Mouse (Mus musculus) embryonic facial prominence, embryonic 13.5 days (tissue): ENCODE measurements around the gene Gm10964. TPM values are rescaled to one million over a fixed set of nuclear protein-coding genes. Genes with fewer than 3 reads are reported as not detected.
A peak's percentile ranks its signal among the peaks of the same experiment; 100 is the strongest.
"Not testable (repeated sequence)": the region's sequence is repeated elsewhere in the genome, so short reads cannot be mapped to it uniquely, and the experiment has no call there.

Experiments used
- ATAC-seq: fragments of 200-750 bp; cut with Nextera tagmentation; 2 replicates; pipeline ENCODE4 v1.8.0; 2017; ENCODE audit warnings: low read depth; ENCODE audit not compliant: insufficient number of reproducible peaks, insufficient read depth, low FRiP score, low TSS enrichment
- H3K27ac ChIP-seq: fragments of 300-500 bp; sonication (generic); 2 replicates; pipeline ENCODE4 v1.5.1; 2015; ENCODE audit warnings: moderate library complexity, mild to moderate bottlenecking, inconsistent platforms
- H3K27me3 ChIP-seq: fragments of 300-500 bp; sonication (generic); 2 replicates; pipeline ENCODE4 v1.6.1; 2015; ENCODE audit warnings: mild to moderate bottlenecking, inconsistent platforms
- H3K36me3 ChIP-seq: fragments of 300-500 bp; sonication (generic); 2 replicates; pipeline ENCODE4 v1.6.1; 2015; ENCODE audit warnings: mild to moderate bottlenecking, inconsistent platforms
- H3K4me1 ChIP-seq: fragments of 300-500 bp; sonication (generic); 2 replicates; pipeline ENCODE4 v1.6.1; 2015; ENCODE audit warnings: inconsistent platforms
- H3K4me2 ChIP-seq: fragments of 300-500 bp; sonication (generic); 2 replicates; pipeline ENCODE4 v1.6.1; 2015; ENCODE audit warnings: moderate library complexity, mild to moderate bottlenecking, inconsistent platforms
- H3K4me3 ChIP-seq: fragments of 300-500 bp; sonication (generic); 2 replicates; pipeline ENCODE4 v1.5.1; 2015; ENCODE audit warnings: mild to moderate bottlenecking, inconsistent platforms
- H3K9ac ChIP-seq: fragments of 300-500 bp; sonication (generic); 2 replicates; pipeline ENCODE4 v1.6.1; 2015; ENCODE audit warnings: mild to moderate bottlenecking, inconsistent platforms
- H3K9me3 ChIP-seq: fragments of 300-500 bp; sonication (generic); 2 replicates; pipeline ENCODE4 v1.6.1; 2016; ENCODE audit warnings: inconsistent platforms
- WGBS: fragments of 180-500 bp; shearing (Covaris S2); methylation state at CpG from one replicate; pipeline ENCODE4 v1.1.7; 2015; ENCODE audit warnings: mixed read lengths; 5-methylcytosine and 5-hydroxymethylcytosine counted together
- polyA plus RNA-seq: library from polyadenylated mRNA; unstranded; fragments of >200 nt; fragmentation: Nextera tagmentation; extraction: Ambion mirVana; gene quantifications from 2 replicates; pipeline ENCODE4 v1.2.1, GENCODE M21; 2015

Gene Gm10964
- polyA plus RNA-seq, 1 experiment from 2014 or later: not detected

DNA sequence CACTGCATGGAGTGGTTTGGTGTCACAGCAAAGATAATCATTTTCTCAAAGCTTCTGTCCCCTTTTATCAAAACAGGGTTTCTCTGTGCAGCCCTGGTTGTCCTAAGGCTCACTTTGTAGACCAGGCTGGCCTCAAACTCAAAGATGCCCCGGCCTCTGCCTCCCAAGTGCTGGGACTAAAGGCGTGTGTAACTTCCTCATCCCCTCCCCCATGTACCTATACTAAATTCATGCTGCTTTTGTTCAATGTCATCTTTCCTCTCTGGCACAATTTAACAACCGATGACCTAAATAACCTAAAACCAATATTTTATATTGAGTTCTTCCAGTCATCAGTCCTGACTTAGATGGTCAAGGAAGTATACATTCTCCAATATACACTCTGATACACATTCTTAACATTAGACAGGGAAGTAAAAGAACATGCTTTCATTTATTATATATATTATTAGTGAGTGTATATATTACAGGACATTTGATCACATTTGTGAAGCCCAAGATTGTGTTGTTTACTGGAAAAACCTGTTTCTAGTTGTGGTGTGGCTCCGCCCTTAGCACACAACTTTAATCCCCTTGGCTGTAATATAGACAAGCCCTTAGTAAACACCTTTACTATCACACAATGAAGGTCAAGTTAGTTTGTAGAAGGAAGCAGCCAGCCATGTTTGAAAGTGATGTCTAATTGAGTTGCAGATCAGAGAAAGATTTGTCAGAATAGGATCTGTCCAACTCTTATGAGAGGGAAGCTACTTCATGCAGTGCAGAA lies 43.9 kb downstream of the Gm10964 start:
- no peak overlapping the region for H3K9ac ChIP-seq

DNA sequence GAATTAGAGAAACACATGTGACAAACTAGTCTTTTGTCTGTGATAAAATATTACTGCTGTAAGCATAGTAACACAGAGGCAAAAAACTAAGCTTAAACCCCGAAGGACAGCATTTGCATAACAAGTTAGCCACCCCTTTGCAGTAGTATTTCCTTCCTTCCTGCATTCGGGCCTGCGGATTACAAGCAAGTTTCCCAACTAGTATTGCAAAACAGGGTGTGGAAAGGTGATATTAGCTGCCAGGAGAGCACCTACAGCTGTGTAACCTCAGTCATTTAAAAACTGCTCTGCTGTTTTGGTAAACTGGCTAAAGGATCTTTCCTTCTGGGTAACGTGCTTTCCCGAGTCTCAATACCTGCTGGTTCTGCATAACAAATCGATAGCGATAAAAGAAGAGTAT lies 48.1 kb downstream of the Gm10964 start:
- Histone ChIP-seq H3K27ac (0 out of 2 replicates have a peak overlapping the region, but pooled peaks have one; percentile 28), H3K9me3 (no peaks in the 10 kb centered on the region), H3K4me3 (no peak overlapping the region), H3K9ac (no peak overlapping the region), H3K4me1 (peaks cover 33% of the 10 kb centered on the region), H3K27me3 (no peaks in the 10 kb centered on the region), H3K36me3 (no peaks in the 10 kb centered on the region), H3K4me2 (no peak overlapping the region)
- 68% methylated on average over 7 of the region's 7 CpGs for whole genome bisulfite sequencing
- no peak for ATAC-seq

More for the DNA sequence above, 43.9 kb downstream of the Gm10964 start:
- no peak for ATAC-seq
- 81% methylated on average over 4 of the region's 4 CpGs for WGBS
- Histone ChIP-seq H3K4me3 (no peak overlapping the region), H3K27ac (no peak overlapping the region), H3K9me3 (no peaks in the 10 kb centered on the region), H3K36me3 (peaks cover 4% of the 10 kb centered on the region; the same call in 1 of the 2 replicates), H3K4me1 (peaks cover 13% of the 10 kb centered on the region), H3K27me3 (no peaks in the 10 kb centered on the region), H3K4me2 (no peak overlapping the region)

DNA sequence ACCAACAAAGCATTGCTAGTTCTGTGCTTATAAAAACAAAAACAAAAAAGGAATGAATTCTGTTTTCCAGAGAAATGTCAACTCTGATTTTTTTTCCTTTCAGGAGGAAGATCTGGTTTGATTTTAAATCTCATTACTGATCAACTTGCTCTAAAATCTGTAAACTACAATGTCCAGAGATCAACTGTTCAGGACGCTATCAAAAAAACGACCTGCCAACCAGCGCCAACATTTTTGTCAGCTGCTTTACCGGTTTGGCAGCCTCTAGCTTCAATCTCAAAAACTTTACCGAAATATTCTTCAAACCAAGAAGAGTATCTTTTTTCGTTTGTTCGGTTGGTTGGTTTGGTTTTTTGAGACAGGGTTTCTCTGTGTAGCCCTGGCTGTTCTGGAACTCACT lies 49.9 kb downstream of the Gm10964 start:
- Histone ChIP-seq H3K4me2 (peak overlapping the region; percentile 72), H3K4me3 (peak overlapping the region; percentile 94), H3K27me3 (no peaks in the 10 kb centered on the region), H3K9me3 (no peaks in the 10 kb centered on the region), H3K4me1 (peaks cover 26% of the 10 kb centered on the region), H3K27ac (no peak overlapping the region), H3K36me3 (no peaks in the 10 kb centered on the region), H3K9ac (no peak overlapping the region)
- WGBS: 67% methylated on average over 7 of the region's 7 CpGs
- ATAC-seq: no peak

DNA sequence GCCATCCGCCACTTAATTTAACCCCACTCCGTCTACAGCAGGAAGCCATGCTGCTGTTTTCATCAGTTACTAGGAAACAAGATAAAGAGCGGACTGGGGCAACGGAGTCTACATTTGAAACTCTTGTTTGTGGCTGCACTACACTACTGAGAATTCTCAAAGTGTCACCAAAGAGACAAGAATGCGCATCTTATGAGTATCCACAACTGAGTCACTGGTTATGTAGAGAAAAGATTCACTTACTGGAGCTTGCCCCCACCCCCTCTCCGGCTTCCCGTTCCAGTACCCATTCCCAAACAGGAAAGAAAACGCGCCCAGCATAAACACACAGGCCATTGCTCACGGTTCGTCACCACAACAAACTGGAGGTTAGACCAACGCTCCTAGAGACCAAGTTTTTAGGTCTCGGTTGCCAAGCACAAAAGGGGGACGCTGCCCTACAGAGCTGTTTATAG lies 50.8 kb downstream of the Gm10964 start:
- Histone ChIP-seq H3K9ac (peak overlapping the region; percentile 96), H3K4me2 (peak overlapping the region; percentile 72), H3K27me3 (no peaks in the 10 kb centered on the region), H3K4me1 (peaks cover 26% of the 10 kb centered on the region), H3K9me3 (no peaks in the 10 kb centered on the region), H3K4me3 (peak overlapping the region; percentile 94), H3K27ac (peak overlapping the region; percentile 89), H3K36me3 (no peaks in the 10 kb centered on the region)
- no peak for ATAC-seq
- 3% methylated on average over 14 of the region's 14 CpGs for WGBS

DNA sequence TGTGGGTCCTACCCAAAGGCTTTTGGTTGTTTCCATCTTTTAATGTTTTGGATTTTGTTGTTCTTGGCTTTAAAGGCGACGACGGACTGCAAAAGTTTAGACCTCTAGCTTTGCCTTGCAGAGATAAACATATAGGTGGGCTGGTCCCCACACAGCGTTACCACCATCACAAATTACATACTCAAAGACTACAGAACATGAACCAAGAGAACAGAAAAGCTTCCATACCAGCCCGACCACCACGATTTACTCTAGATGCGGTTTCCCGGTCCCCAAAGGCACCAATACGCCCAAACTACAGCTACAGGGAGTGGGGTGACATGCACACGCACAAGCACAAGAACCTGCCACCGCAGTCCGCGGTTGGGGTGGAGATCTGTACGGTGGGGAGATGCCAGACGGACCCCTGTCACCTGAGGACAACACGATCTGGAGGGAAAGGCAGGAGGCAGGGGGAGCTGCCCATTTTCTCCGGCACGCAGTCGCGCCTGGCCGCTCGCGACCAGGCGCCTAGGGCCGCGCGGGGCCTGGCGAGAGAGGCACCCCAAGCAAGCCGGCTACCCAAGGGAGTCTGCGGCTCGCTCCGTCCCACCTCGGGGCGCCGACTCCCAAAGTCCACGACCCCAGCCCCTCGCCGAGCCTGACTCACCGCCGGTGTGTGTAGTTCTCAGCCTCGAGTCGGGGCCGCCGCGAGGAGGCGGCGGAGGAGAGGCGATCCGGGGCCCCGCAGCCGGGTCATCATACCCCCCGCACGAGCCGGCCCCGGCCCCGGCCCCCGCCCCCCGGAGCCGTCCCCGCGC lies 51.4 kb downstream of the Gm10964 start:
- Histone ChIP-seq H3K27ac (peak overlapping the region; percentile 89), H3K4me1 (peaks cover 26% of the 10 kb centered on the region), H3K27me3 (no peaks in the 10 kb centered on the region), H3K9ac (peak overlapping the region; percentile 96), H3K4me2 (peak overlapping the region; percentile 72), H3K9me3 (no peaks in the 10 kb centered on the region), H3K36me3 (no peaks in the 10 kb centered on the region), H3K4me3 (peak overlapping the region; percentile 94)
- peak; percentile 77 for ATAC-seq
- WGBS: under 1% methylated on average over 53 of the region's 61 CpGs

DNA sequence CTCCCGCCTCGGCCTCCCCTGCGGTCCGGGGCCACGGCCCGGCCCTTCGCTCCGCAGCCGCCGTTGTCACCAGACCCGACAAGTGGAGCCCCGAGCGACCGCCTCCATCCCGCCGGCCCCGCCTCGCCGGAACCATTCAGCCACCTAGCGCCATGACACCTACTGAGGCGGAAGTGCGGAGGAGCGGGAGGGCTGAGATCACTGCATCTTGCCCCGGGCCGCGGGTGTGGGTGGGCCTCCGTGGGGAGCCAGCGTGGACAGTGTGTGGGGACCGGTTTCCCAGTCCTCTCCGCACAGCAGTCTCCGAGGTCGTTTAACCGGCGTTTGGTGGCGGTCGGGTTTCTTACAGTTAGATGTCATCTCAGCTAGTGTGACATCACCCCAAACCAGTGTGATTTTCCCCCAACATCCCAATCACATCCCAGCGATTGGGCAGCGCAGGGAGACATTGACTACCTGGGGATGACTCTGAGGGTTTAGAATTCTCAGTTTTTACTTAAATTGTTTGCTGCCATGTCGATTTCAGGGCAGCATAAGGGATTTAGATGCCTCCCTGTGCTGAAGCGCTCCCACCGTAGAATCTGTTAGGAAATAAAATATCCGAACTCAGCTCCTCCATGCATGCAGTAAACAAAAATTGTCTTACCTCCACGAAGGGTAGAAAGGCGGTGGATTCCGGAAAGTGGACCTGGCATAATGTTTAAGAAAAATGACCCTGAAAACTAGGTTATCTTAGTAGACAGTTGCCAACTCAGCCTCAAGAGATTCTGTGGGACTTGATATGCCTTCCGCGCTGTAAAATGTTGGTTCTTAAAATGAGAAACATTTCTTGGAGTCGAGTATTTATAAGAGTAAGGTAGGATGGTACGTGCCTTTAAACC lies 52.3 kb downstream of the Gm10964 start, which contains the start of gene Hipk1:
Gene Hipk1 (minus strand): TSS at position 334 of the 881 bp plus-strand sequence.
- H3K27me3 ChIP-seq: no peaks in the 10 kb centered on the region
- ATAC-seq: peak; percentile 93
- no peaks in the 10 kb centered on the region for H3K36me3 ChIP-seq
- H3K9me3 ChIP-seq: no peaks in the 10 kb centered on the region
- peak within 1 kb of the TSS; percentile 89 for H3K27ac ChIP-seq
- H3K4me1 ChIP-seq: peaks cover 26% of the 10 kb centered on the region
- peak within 1 kb of the TSS; percentile 72 for H3K4me2 ChIP-seq
- peak within 1 kb of the TSS; percentile 96 for H3K9ac ChIP-seq
- peak within 1 kb of the TSS; percentile 94 for H3K4me3 ChIP-seq
- 10% methylated on average over 46 of the region's 49 CpGs for WGBS

DNA sequence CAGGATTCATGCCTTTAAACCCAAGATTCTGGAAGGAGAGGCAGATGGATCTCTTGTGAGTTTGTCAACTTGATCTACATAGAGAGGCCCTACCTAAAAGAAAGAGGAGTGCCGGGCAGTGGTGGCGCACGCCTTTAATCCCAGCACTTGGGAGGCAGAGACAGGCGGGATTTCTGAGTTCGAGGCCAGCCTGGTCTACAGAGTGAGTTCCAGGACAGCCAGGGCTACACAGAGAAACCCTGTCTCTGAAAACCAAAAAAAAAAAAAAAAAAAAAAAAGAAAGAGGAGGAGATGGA lies 52.9 kb downstream of the Gm10964 start:
- peak overlapping the region; percentile 72; the same call in 1 of the 2 replicates for H3K4me2 ChIP-seq
- not testable (repeated sequence) for ATAC-seq, H3K27me3 ChIP-seq, H3K36me3 ChIP-seq, H3K27ac ChIP-seq, H3K9ac ChIP-seq, H3K9me3 ChIP-seq, H3K4me3 ChIP-seq
- WGBS: 79% methylated on average over 5 of the region's 5 CpGs
- H3K4me1 ChIP-seq: peaks cover 26% of the 10 kb centered on the region

DNA sequence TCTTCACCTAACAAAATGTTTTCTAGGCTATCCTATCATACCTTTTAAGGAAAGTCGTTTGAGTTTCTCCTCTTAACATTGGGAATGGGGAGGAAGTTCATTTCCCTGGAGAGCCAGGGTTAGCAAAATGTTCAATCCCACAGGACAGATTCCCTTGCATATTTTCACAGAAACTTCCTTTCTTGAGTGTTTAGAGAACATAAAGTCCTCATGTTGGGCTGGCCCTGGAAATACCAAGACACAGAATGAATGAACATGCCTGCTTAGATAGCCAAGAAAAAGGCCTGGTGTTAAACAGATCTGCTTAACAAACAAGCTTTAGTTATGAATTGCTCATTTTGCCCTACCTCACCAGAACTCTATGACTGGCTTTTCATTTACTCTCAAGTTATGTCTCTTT lies 53.4 kb downstream of the Gm10964 start:
- Histone ChIP-seq H3K9ac (no peak overlapping the region), H3K4me3 (no peak overlapping the region), H3K27me3 (no peaks in the 10 kb centered on the region), H3K36me3 (no peaks in the 10 kb centered on the region), H3K27ac (no peak overlapping the region), H3K9me3 (no peaks in the 10 kb centered on the region), H3K4me1 (peaks cover 21% of the 10 kb centered on the region), H3K4me2 (no peak overlapping the region)
- ATAC-seq: no peak
- 79% methylated on average over 1 of the region's 1 CpGs for WGBS

Other genes with a start within 250 kb of the Gm10964 start
- gene Syt6, start 164.1 kb upstream of the Gm10964 start, polyA plus RNA-seq: 0.66 and 1.9 TPM in 2 replicates
- gene Atg4a-ps, start 93.3 kb upstream of the Gm10964 start, polyA plus RNA-seq: 0.17 and 0.22 TPM in 2 replicates
- gene Olfml3, start 1.4 kb upstream of the Gm10964 start, polyA plus RNA-seq: 49.5 and 52.3 TPM in 2 replicates
- gene Hipk1, start 52.2 kb downstream of the Gm10964 start, polyA plus RNA-seq: 11.6 and 13.8 TPM in 2 replicates
- 30.9 and 32.9 TPM in 2 replicates for gene Dclre1b, start 70.1 kb downstream of the Gm10964 start, polyA plus RNA-seq
- 19.6 and 22.2 TPM in 2 replicates for gene Ap4b1, start 70.2 kb downstream of the Gm10964 start, polyA plus RNA-seq
- gene Gm43064, start 70.2 kb downstream of the Gm10964 start, polyA plus RNA-seq: 0.24 and 0.91 TPM in 2 replicates
- 0.37 and 0.56 TPM in 2 replicates for gene Bcl2l15, start 93.2 kb downstream of the Gm10964 start, polyA plus RNA-seq
- gene Ptpn22, start 120.4 kb downstream of the Gm10964 start, polyA plus RNA-seq: 0.56 and 0.95 TPM in 2 replicates
- 12.9 and 14.6 TPM in 2 replicates for gene Rsbn1, start 174.8 kb downstream of the Gm10964 start, polyA plus RNA-seq
- gene Phtf1, start 228.7 kb downstream of the Gm10964 start, polyA plus RNA-seq: 38.4 and 39.5 TPM in 2 replicates